25 mouse cellular contexts compared by ENCODE assay signal in the genomic region with DNA sequence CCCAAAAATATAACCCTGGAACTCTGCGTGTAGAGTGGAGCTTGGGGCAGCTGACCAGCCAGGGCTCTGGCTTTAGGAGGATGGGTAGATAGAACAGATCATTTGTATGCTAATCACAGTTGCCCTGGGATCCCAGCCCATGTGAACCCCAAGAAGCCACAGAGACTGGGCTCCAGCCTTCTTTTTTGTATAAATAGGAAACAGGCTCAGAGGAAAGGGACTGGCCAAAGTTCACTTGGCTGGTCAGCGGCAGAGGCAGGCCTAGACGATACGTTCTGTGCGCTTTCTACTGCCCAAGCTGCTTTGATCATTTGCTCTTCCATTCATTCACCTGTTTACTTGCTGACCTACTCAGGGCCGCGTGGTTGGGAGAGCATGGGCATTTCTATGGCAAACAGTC. TPM values are rescaled to one million over a fixed set of nuclear protein-coding genes. Genes with fewer than 3 reads are reported as not detected.
DNase-seq lines count a peak whose midpoint lies in the region; ATAC-seq and TF ChIP-seq lines count a peak whose summit lies in the region.
"Had no signal": no experiment of that assay in that cellular context is flagged by ENCODE, and none has a peak within 500 bp of the region (broad histone marks: within the 10 kb centered on the region; RNA-seq: fewer than 3 reads in every experiment).

No protein-coding gene starts in this region.

- DNase-seq in forebrain, embryonic 10.5 days (ENCODE audit: extremely low spot score, low spot score): peak; percentile 14
- no peak for DNase-seq in forebrain, embryonic 11.5 days (ENCODE audit: low spot score)
- DNase-seq in kidney, adult 2 months: peak; percentile 57
- DNase-seq in kidney, postnatal 10 days: no peak
- DNase-seq in liver, adult 2 months (ENCODE audit: extremely low read depth, low read depth, low spot score): peak; percentile 77
- DNase-seq in liver, embryonic 11.5 days (ENCODE audit: low spot score): no peak
- no peak for DNase-seq in forebrain, embryonic 14.5 days (ENCODE audit: low spot score)
- DNase-seq: adrenal gland, adult 8-10 months; adrenal gland, postnatal 36 days; B cell, adult 2 months; cerebellum, adult 11 months; cerebellum, adult 8-10 months; cerebellum, postnatal 14 days; gastrocnemius, postnatal 25 days had no signal

- no peaks in the 10 kb centered on the region for H3K9me3 ChIP-seq in forebrain, embryonic 10.5 days
- H3K9me3 ChIP-seq in forebrain, embryonic 11.5 days (ENCODE audit: control insufficient read depth, low read length): no peaks in the 10 kb centered on the region
- H3K9me3 ChIP-seq in liver, embryonic 11.5 days (ENCODE audit: control insufficient read depth, low read length): no peaks in the 10 kb centered on the region
- H3K9me3 ChIP-seq in forebrain, embryonic 14.5 days (replicated peaks; ENCODE audit: control insufficient read depth, low read length): no peaks in the 10 kb centered on the region
- H3K9me3 ChIP-seq: embryonic facial prominence, embryonic 15.5 days; G1E; heart, embryonic 12.5 days; hindbrain, embryonic 10.5 days had no signal

- ATAC-seq in forebrain, embryonic 11.5 days (replicated peaks; ENCODE audit: low FRiP score): no peak
- no peak for ATAC-seq in liver, embryonic 11.5 days (replicated peaks; ENCODE audit: low FRiP score)
- no peak for ATAC-seq in forebrain, embryonic 14.5 days
- ATAC-seq: CD4-positive, CD25-positive, alpha-beta regulatory T cell, adult 4 months had no signal

- no peak overlapping the region for H3K9ac ChIP-seq in forebrain, embryonic 11.5 days (ENCODE audit: low read length)
- no peak overlapping the region for H3K9ac ChIP-seq in liver, adult 2 months (ENCODE audit: low read depth, low read length)
- H3K9ac ChIP-seq in liver, embryonic 11.5 days (ENCODE audit: low read depth, low read length): no peak overlapping the region
- no peak overlapping the region for H3K9ac ChIP-seq in forebrain, embryonic 14.5 days (ENCODE audit: low read length)
- H3K9ac ChIP-seq: embryonic facial prominence, embryonic 15.5 days; heart, embryonic 12.5 days; hindbrain, embryonic 14.5 days had no signal

- H3K27ac ChIP-seq in forebrain, embryonic 10.5 days: no peak overlapping the region
- no peak overlapping the region for H3K27ac ChIP-seq in forebrain, embryonic 11.5 days (ENCODE audit: low read depth, low read length)
- H3K27ac ChIP-seq in kidney, adult 2 months (ENCODE audit: insufficient read depth, low read depth, low read length): no peak overlapping the region
- H3K27ac ChIP-seq in liver, adult 2 months (replicated peaks; ENCODE audit: insufficient read depth, low read depth, low read length): no peak overlapping the region
- no peak overlapping the region for H3K27ac ChIP-seq in liver, embryonic 11.5 days (ENCODE audit: low read depth, low read length)
- H3K27ac ChIP-seq in forebrain, embryonic 14.5 days (ENCODE audit: low read depth, low read length): peak overlapping the region; percentile 52
- H3K27ac ChIP-seq: embryonic facial prominence, embryonic 15.5 days; gastrocnemius, adult 2 months; hindbrain, embryonic 10.5 days; hindbrain, embryonic 14.5 days had no signal

- no peak for TF ChIP-seq CTCF in kidney, adult 2 months (conservative IDR thresholded peaks at IDR 0.05; ENCODE audit: insufficient read depth, insufficient read length, low read depth, low read length)
- no peak for TF ChIP-seq CTCF in liver, adult 2 months (IDR thresholded peaks at IDR 0.05; ENCODE audit: low read depth, low read length)

- H3K79me2 ChIP-seq in liver, adult 2 months (ENCODE audit: control insufficient read depth, insufficient read depth, low read length): no peaks in the 10 kb centered on the region

- no peak overlapping the region for H3K4me2 ChIP-seq in forebrain, embryonic 11.5 days (ENCODE audit: low read depth, low read length, severe bottlenecking)
- H3K4me2 ChIP-seq in liver, embryonic 11.5 days: no peak overlapping the region
- no peak overlapping the region for H3K4me2 ChIP-seq in forebrain, embryonic 14.5 days (ENCODE audit: low read length)
- H3K4me2 ChIP-seq: embryonic facial prominence, embryonic 15.5 days; heart, embryonic 12.5 days; hindbrain, embryonic 14.5 days had no signal

- TF ChIP-seq POLR2A in kidney, adult 2 months (IDR thresholded peaks at IDR 0.05; ENCODE audit: low read depth, low read length): no peak
- TF ChIP-seq POLR2A in liver, adult 2 months (IDR thresholded peaks at IDR 0.05; ENCODE audit: extremely low read depth, insufficient read depth, low read length): no peak

- peaks cover 90% of the 10 kb centered on the region for H3K27me3 ChIP-seq in forebrain, embryonic 10.5 days (ENCODE audit: poor library complexity, severe bottlenecking)
- H3K27me3 ChIP-seq in forebrain, embryonic 11.5 days (ENCODE audit: control insufficient read depth, insufficient read depth, low read length): no peaks in the 10 kb centered on the region; the same call in 1 of the 2 replicates
- 0 out of 2 replicates have a peak, but pooled peaks cover 2% of the 10 kb centered on the region for H3K27me3 ChIP-seq in kidney, adult 2 months (replicated peaks; ENCODE audit: control insufficient read depth, insufficient read depth, low read length)
- H3K27me3 ChIP-seq in liver, adult 2 months (ENCODE audit: control insufficient read depth, insufficient read depth, low read length): no peaks in the 10 kb centered on the region; the same call in 1 of the 2 replicates
- H3K27me3 ChIP-seq in liver, embryonic 11.5 days (replicated peaks; ENCODE audit: control insufficient read depth, insufficient read depth, low read length): peaks cover 91% of the 10 kb centered on the region
- H3K27me3 ChIP-seq in forebrain, embryonic 14.5 days (replicated peaks; ENCODE audit: control insufficient read depth, insufficient read depth, low read length): no peaks in the 10 kb centered on the region

- peaks cover 99% of the 10 kb centered on the region for H3K36me3 ChIP-seq in forebrain, embryonic 10.5 days (replicated peaks)
- peaks cover 21% of the 10 kb centered on the region for H3K36me3 ChIP-seq in forebrain, embryonic 11.5 days (ENCODE audit: control insufficient read depth, insufficient read depth, low read length)
- H3K36me3 ChIP-seq in kidney, adult 2 months (ENCODE audit: control insufficient read depth, insufficient read depth, low read length): no peaks in the 10 kb centered on the region
- H3K36me3 ChIP-seq in liver, adult 2 months (ENCODE audit: control insufficient read depth, insufficient read depth, low read length): no peaks in the 10 kb centered on the region
- H3K36me3 ChIP-seq in liver, embryonic 11.5 days (ENCODE audit: control insufficient read depth, insufficient read depth, low read length): no peaks in the 10 kb centered on the region
- H3K36me3 ChIP-seq in forebrain, embryonic 14.5 days (ENCODE audit: control insufficient read depth, insufficient read depth, low read length): peaks cover 88% of the 10 kb centered on the region
- H3K36me3 ChIP-seq: embryonic facial prominence, embryonic 15.5 days; G1E; heart, embryonic 12.5 days; hindbrain, embryonic 10.5 days had no signal

- WGBS in forebrain, embryonic 10.5 days: 71% methylated on average over 7 of the region's 7 CpGs
- WGBS in forebrain, embryonic 11.5 days: 59% methylated on average over 7 of the region's 7 CpGs
- WGBS in kidney, adult 2 months: 47% methylated on average over 7 of the region's 7 CpGs
- WGBS in liver, adult 2 months: 16% methylated on average over 7 of the region's 7 CpGs
- 47% methylated on average over 7 of the region's 7 CpGs for WGBS in liver, embryonic 11.5 days
- 60% methylated on average over 7 of the region's 7 CpGs for WGBS in forebrain, embryonic 14.5 days

- H3K4me1 ChIP-seq in forebrain, embryonic 10.5 days: peaks cover 50% of the 10 kb centered on the region
- H3K4me1 ChIP-seq in forebrain, embryonic 11.5 days (replicated peaks; ENCODE audit: control insufficient read depth, insufficient read depth, low read length): peaks cover 7% of the 10 kb centered on the region
- H3K4me1 ChIP-seq in kidney, adult 2 months (ENCODE audit: control insufficient read depth, insufficient read depth, low read length): no peaks in the 10 kb centered on the region
- H3K4me1 ChIP-seq in liver, adult 2 months (ENCODE audit: control insufficient read depth, insufficient read depth, low read length): 0 out of 2 replicates have a peak, but pooled peaks cover 3% of the 10 kb centered on the region
- H3K4me1 ChIP-seq in liver, embryonic 11.5 days (replicated peaks; ENCODE audit: control insufficient read depth, insufficient read depth, low read length): no peaks in the 10 kb centered on the region; the same call in 1 of the 2 replicates
- H3K4me1 ChIP-seq in forebrain, embryonic 14.5 days (ENCODE audit: control insufficient read depth, insufficient read depth, low read length): peaks cover 9% of the 10 kb centered on the region; the same call in 1 of the 2 replicates

- no peak overlapping the region for H3K4me3 ChIP-seq in forebrain, embryonic 10.5 days
- H3K4me3 ChIP-seq in forebrain, embryonic 11.5 days (ENCODE audit: low read depth, low read length): no peak overlapping the region
- H3K4me3 ChIP-seq in kidney, adult 2 months (ENCODE audit: insufficient read depth, low read depth, low read length): no peak overlapping the region
- H3K4me3 ChIP-seq in liver, adult 2 months (ENCODE audit: insufficient read depth, low read depth, low read length): no peak overlapping the region
- no peak overlapping the region for H3K4me3 ChIP-seq in liver, embryonic 11.5 days (ENCODE audit: low read depth, low read length)
- no peak overlapping the region for H3K4me3 ChIP-seq in forebrain, embryonic 14.5 days (ENCODE audit: low read depth, low read length)
- H3K4me3 ChIP-seq: embryonic facial prominence, embryonic 15.5 days; erythroblast, embryonic 14.5 days; gastrocnemius, adult 2 months; heart, embryonic 12.5 days; hindbrain, embryonic 10.5 days had no signal

RNA-seq across cellular contexts. Expression of a gene that starts 27.1 kb away (rescaled TPM):
- 108 and 115 TPM in 2 replicates for polyA plus RNA-seq in forebrain, embryonic 10.5 days (2016; fragmentation: Nextera tagmentation; extraction: Ambion mirVana)
- polyA plus RNA-seq in forebrain, embryonic 11.5 days (2014; fragmentation: Nextera tagmentation; extraction: Ambion mirVana): 175 and 195 TPM in 2 replicates
- polyA plus RNA-seq in kidney, adult 2 months (2012; rRNA removed): 0.08 and 0.10 TPM in 2 replicates
- total RNA-seq in liver, adult 2 months (2014; rRNA removed): 1.3 and 3.6 TPM in 2 replicates
- 4.6 and 5.4 TPM in 2 replicates for polyA plus RNA-seq in liver, adult 2 months (2012; rRNA removed)
- 10.5 and 11.0 TPM in 2 replicates for polyA plus RNA-seq in liver, embryonic 11.5 days (2014; fragmentation: Nextera tagmentation; extraction: Ambion mirVana)
- polyA plus RNA-seq in forebrain, embryonic 14.5 days (2014; fragmentation: Nextera tagmentation; extraction: Ambion mirVana): 85.1 and 102 TPM in 2 replicates
- total RNA-seq: adrenal gland, adult 8-10 months; adrenal gland, postnatal 36 days; common myeloid progenitor, adult 5-6 weeks; granulocyte monocyte progenitor cell, adult 5-6 weeks had no signal
- polyA plus RNA-seq: CD4-positive, CD25-positive, alpha-beta regulatory T cell, adult 4 months; heart, embryonic 16.5 days had no signal

Comparison
In these comparisons a context has a peak if more than half of its experiments do, and no peak if none do; other contexts are left out.
1. DNase-seq: peak in forebrain, embryonic 10.5 days (single experiment), kidney, adult 2 months (single experiment) and liver, adult 2 months (single experiment); none in forebrain, embryonic 11.5 days (single experiment), kidney, postnatal 10 days (single experiment), liver, embryonic 11.5 days (single experiment) and forebrain, embryonic 14.5 days (single experiment).